Mouse (Mus musculus) liver, embryonic 16.5 days (tissue): ENCODE results near the gene Plcb4. TPM values are rescaled to one million over a fixed set of nuclear protein-coding genes. Genes with fewer than 3 reads are reported as not detected.
"Not testable (repeated sequence)": the region's sequence is repeated elsewhere in the genome, so short reads cannot be mapped to it uniquely, and the experiment has no call there.

Experiments used
- ATAC-seq: fragments of 200-750 bp; cut with Nextera tagmentation; 2 replicates; pipeline ENCODE4 v1.8.0; 2017; ENCODE audit warnings: low read depth, mild to moderate bottlenecking, moderate number of reproducible peaks, moderate library complexity
- H3K27ac ChIP-seq: fragments of 300-500 bp; sonication (generic); 2 replicates; pipeline ENCODE4 v1.5.1; 2014; ENCODE audit warnings: mild to moderate bottlenecking, low read length
- H3K27me3 ChIP-seq: fragments of 300-500 bp; sonication (generic); 2 replicates; pipeline ENCODE4 v1.6.1; 2014; ENCODE audit warnings: low read depth, low read length, mixed read lengths; ENCODE audit not compliant: control insufficient read depth, insufficient read depth
- H3K36me3 ChIP-seq: fragments of 300-500 bp; sonication (generic); 2 replicates; pipeline ENCODE4 v1.6.1; 2014; ENCODE audit warnings: mild to moderate bottlenecking; ENCODE audit not compliant: control insufficient read depth, insufficient read depth
- H3K4me1 ChIP-seq: fragments of 300-500 bp; sonication (generic); 2 replicates; pipeline ENCODE4 v1.6.1; 2014; ENCODE audit warnings: low read depth, low read length, mixed read lengths; ENCODE audit not compliant: control insufficient read depth
- H3K4me2 ChIP-seq: fragments of 300-500 bp; sonication (generic); 2 replicates; pipeline ENCODE4 v1.6.1; 2014; ENCODE audit warnings: low read depth, low read length, mixed read lengths
- H3K4me3 ChIP-seq: fragments of 300-500 bp; sonication (generic); 2 replicates; pipeline ENCODE4 v1.5.1; 2014; ENCODE audit warnings: low read depth, mild to moderate bottlenecking, low read length
- H3K9ac ChIP-seq: fragments of 300-500 bp; sonication (generic); 2 replicates; pipeline ENCODE4 v1.6.1; 2014; ENCODE audit warnings: low read depth, low read length
- H3K9me3 ChIP-seq: fragments of 300-500 bp; sonication (generic); replicated peaks from 2 replicates; pipeline ENCODE4 v1.6.1; 2016; ENCODE audit warnings: low read length; ENCODE audit not compliant: control insufficient read depth
- WGBS: fragments of 180-500 bp; shearing (Covaris S2); extraction: QIAGEN DNeasy Blood & Tissue Kit; methylation state at CpG from one replicate; pipeline ENCODE4 v1.1.7; 2014; ENCODE audit not compliant: insufficient replicate concordance; 5-methylcytosine and 5-hydroxymethylcytosine counted together
- polyA plus RNA-seq: library from polyadenylated mRNA; unstranded; fragments of >200 nt; fragmentation: Nextera tagmentation; extraction: Ambion mirVana; gene quantifications from 2 replicates; pipeline ENCODE4 v1.2.1, GENCODE M21; 2015

Gene Plcb4
- polyA plus RNA-seq, 1 experiment from 2014 or later = 2.3 TPM

DNA sequence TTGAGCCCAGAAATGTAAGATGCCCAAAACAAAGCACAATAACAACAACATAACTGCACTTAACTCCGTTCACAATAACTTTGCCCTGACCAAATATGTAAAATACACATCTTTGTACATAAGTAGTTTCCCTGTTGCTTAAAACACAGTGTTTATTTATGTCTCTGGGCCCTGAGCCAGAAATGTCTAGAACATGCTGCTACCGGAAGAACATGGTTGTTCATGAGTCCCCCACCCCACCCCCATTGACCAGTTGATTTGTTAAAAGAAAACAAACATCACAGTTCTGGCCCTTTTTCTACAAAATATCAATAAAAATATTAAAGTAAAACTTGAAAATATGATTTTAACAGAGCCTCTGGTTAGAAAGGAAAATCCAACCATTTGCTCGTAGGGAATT lies 49.6 kb downstream of the Plcb4 start:
- H3K27ac ChIP-seq = no peak overlapping the region
- WGBS = 59% methylated on average over 3 of the region's 3 CpGs
- H3K4me2 ChIP-seq = no peak overlapping the region
- H3K9ac ChIP-seq = no peak overlapping the region
- H3K4me3 ChIP-seq = no peak overlapping the region
- no peaks in the 10 kb centered on the region for H3K27me3 ChIP-seq
- H3K36me3 ChIP-seq = no peaks in the 10 kb centered on the region
- H3K9me3 ChIP-seq = no peaks in the 10 kb centered on the region
- no peak for ATAC-seq
- H3K4me1 ChIP-seq = no peaks in the 10 kb centered on the region

DNA sequence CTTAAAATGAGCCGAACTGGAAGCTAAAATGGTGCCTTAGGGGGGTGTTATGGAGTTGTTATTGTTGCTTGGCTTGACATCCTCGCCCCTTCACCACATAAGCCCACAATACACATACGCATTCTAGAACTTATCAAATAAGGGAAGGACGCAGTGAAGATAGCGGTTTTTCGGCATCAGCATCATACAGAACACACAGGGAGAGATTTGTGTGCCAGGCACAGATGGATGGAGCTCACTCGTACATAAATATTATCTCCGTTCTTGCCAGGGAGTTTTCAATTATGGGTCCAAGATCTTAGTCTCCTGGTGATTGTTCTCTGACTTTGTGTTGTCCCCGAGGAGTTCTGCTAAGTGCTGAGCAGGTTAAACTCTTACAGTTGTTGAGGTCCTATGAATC lies 50.0 kb downstream of the Plcb4 start:
- Histone ChIP-seq H3K9me3 (no peaks in the 10 kb centered on the region), H3K36me3 (no peaks in the 10 kb centered on the region), H3K4me3 (no peak overlapping the region), H3K27me3 (no peaks in the 10 kb centered on the region), H3K4me2 (no peak overlapping the region), H3K9ac (no peak overlapping the region), H3K4me1 (no peaks in the 10 kb centered on the region), H3K27ac (no peak overlapping the region)
- 60% methylated on average over 9 of the region's 9 CpGs for WGBS
- no peak for ATAC-seq

DNA sequence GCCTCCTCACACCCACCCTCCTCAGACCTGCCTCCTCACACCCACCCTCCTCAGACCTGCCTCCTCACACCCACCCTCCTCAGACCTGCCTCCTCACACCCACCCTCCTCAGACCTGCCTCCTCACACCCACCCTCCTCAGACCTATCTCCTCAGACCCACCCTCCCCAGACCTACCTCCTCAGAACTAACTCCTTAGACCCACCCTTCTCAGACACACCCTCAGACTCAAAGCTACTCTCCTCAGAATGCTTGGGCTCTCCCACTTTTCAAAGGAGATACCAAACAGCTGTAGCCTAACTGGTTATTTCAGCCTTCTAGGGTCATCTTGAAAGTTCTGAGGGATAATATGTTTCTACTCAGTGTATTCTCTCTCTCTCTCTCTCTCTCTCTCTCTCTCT lies 50.9 kb downstream of the Plcb4 start:
- not testable (repeated sequence) for H3K4me3 ChIP-seq, H3K27ac ChIP-seq, H3K9me3 ChIP-seq, H3K36me3 ChIP-seq, H3K4me2 ChIP-seq, H3K9ac ChIP-seq, ATAC-seq, H3K4me1 ChIP-seq, H3K27me3 ChIP-seq

DNA sequence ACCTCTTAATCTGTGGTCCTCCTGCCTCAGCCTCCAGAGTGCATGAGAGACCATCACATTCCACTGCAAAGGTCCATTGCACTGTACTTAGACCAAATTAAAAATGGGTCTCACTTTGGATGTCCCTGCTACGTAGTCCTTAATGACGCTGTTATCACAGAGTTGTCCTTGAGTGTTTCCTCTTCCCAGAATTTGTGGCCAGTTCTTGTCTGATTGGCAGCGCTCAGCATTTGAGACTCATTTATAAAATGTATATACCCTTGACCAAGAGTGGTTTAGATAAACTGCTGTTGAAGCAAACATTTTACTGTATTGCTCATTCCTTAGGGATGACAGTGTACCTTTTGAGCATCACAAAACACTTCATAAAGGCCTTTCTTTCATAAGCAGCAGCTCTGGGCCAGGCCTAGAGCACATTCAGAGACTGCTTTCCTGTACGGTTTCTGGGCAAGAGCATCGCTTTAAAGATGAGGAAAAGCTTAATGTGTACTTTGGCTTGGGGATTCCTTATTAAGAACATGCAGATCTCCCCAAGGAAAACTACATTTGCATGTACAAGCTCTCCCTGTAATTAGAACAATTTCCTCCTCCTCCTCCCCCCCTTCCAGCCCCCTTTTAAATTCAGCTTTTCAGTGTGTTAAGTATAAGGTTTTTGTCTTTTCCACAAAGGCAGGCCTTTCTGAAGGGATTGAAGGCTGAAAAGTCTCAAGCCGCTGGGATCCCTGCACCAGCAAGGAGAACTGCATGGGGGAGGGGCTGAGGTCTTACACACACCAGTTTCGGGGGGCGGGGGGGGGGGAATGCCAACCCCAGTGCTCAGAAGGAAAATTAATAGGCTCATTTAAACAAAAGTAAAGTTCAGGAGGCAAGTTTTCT lies 52.5 kb downstream of the Plcb4 start:
- no peak overlapping the region for H3K27ac ChIP-seq
- H3K4me1 ChIP-seq = no peaks in the 10 kb centered on the region
- no peak overlapping the region for H3K4me3 ChIP-seq
- no peaks in the 10 kb centered on the region for H3K9me3 ChIP-seq
- no peaks in the 10 kb centered on the region for H3K36me3 ChIP-seq
- no peak overlapping the region for H3K9ac ChIP-seq
- ATAC-seq = no peak
- no peaks in the 10 kb centered on the region for H3K27me3 ChIP-seq
- H3K4me2 ChIP-seq = no peak overlapping the region
- WGBS = 43% methylated on average over 8 of the region's 8 CpGs

DNA sequence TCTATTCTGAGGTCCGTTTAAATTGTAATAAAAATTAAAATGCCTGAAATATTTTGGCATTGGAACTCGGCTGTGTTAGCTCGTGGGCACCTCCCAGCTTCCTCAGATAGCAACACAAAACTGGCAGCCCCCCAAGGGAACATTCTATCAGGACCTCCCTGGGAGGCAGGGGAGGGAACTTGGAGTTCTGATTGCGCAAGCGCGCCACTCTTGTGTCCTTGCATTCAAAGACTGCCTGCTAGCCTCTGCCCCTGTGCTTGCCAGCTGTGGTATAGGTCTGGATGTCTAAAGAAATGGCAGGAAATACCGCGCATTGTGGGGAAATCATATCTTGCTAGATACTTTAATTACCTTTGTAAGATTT lies 53.1 kb downstream of the Plcb4 start:
- Histone ChIP-seq H3K36me3 (no peaks in the 10 kb centered on the region), H3K4me2 (no peak overlapping the region), H3K4me3 (no peak overlapping the region), H3K27me3 (no peaks in the 10 kb centered on the region), H3K4me1 (no peaks in the 10 kb centered on the region), H3K9ac (no peak overlapping the region), H3K27ac (no peak overlapping the region), H3K9me3 (no peaks in the 10 kb centered on the region)
- no peak for ATAC-seq
- WGBS = 26% methylated on average over 8 of the region's 8 CpGs

DNA sequence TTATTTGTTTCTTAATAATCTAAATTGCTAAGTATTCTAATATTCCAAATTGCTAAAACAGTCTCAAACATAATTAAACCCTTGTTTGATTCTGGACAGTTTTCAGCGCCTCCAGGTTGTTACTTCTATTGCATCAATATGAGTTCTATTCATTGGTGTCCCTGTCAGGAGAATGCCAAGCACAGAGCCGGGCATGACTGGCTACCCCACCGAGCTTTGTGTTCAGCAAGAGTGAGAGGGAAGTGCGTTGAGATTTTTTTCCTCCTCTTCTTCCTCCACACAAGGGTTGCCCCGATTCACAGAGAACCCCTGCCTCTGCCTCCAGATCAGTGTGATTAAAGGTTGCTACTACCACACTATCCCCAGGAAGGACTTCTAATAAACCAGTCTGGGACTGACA lies 53.5 kb downstream of the Plcb4 start:
- Histone ChIP-seq H3K9me3 (no peaks in the 10 kb centered on the region), H3K4me3 (no peak overlapping the region), H3K36me3 (no peaks in the 10 kb centered on the region), H3K4me2 (no peak overlapping the region), H3K27ac (no peak overlapping the region), H3K4me1 (no peaks in the 10 kb centered on the region), H3K27me3 (no peaks in the 10 kb centered on the region), H3K9ac (no peak overlapping the region)
- no peak for ATAC-seq
- 37% methylated on average over 5 of the region's 5 CpGs for WGBS

DNA sequence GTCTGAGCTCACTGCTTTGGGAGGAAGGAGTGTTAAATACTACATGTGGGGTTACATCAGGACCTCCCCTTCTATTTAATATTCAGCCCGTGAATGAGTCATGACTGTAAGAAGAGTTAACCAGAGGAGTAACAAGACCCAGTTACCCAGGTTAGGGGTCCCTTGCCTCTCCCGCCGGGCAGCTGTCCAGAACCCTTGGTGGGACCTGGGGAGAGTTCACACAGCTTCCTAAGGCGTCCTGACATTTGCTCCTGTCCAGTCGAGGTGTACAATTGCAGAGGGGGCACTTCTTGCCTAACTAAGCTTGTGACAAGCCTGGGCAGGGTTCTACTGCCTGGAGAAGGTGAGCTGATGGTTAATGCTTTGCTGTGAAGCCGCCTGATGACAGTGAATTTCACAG lies 54.1 kb downstream of the Plcb4 start:
- 53% methylated on average over 6 of the region's 6 CpGs for WGBS
- Histone ChIP-seq H3K9ac (no peak overlapping the region), H3K4me2 (no peak overlapping the region), H3K4me3 (no peak overlapping the region), H3K27me3 (no peaks in the 10 kb centered on the region), H3K27ac (no peak overlapping the region), H3K9me3 (no peaks in the 10 kb centered on the region), H3K36me3 (no peaks in the 10 kb centered on the region), H3K4me1 (no peaks in the 10 kb centered on the region)
- ATAC-seq = no peak

DNA sequence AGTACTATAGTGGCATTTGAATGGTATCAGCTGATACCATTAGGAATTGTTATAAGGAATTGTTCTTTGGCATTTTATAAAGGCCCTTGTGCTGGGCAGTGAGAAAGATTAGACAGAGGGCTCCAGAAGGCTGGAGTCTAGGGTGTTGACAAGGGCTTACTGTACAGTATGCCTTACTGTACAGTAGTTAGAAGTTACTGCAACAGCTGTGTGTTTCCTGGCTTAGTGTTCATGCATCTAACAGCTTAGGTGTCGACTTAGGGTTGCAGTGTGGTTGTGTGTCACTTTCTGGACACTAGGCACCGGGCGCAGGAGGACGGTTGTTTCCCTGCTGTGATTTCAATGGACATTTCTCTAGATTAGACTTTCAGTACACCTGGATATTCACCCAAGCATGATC lies 57.4 kb downstream of the Plcb4 start:
- Histone ChIP-seq H3K36me3 (no peaks in the 10 kb centered on the region), H3K4me2 (no peak overlapping the region), H3K27ac (no peak overlapping the region), H3K9ac (no peak overlapping the region), H3K4me3 (no peak overlapping the region), H3K27me3 (no peaks in the 10 kb centered on the region), H3K9me3 (no peaks in the 10 kb centered on the region), H3K4me1 (no peaks in the 10 kb centered on the region)
- ATAC-seq = no peak
- 65% methylated on average over 4 of the region's 4 CpGs for WGBS

DNA sequence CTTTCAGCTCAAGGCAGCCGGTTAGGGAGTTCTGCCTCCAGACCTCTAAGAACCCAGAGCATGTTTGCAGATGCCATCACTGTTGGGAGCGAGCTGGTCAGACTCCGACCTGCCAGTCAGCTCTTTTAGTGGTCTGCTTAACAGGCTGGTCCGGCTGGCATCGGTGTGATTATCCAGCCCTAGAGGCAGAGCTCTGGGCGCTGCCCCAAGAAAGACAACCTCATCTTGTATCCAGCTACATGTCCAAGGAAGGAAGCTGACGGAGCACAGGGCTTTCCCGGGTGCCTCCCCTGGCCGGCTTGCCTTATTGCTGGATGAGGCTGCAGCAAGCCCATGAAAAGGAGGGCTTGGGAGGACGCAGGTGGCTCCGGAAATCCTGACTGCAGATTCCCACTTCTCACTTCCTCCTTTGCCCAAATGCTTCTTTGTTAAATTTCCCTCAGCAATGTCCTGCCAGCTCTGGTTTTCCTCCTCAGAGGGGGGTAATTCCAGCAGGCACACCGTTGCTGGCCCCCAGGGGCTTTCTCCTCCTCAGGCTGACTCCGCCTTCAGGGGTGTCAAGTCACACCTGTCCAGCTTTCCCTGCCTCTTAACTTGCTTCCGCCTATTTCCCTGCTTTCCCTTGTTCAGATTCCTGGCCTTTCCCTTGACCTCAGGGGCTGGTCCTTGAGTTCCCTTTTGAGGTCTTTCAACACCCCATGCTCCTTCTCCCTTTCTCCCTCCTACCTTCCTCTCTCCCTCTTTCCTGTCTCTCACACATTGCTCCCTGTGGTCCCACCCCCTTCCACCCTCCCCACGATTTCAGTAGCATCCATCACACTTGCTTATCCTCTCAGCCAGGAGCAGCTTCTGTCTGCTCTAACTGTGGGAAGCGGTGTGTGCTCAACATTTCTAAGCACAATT lies 58.7 kb downstream of the Plcb4 start:
- Histone ChIP-seq H3K9ac (no peak overlapping the region), H3K4me3 (no peak overlapping the region), H3K4me2 (no peak overlapping the region), H3K27me3 (no peaks in the 10 kb centered on the region), H3K4me1 (no peaks in the 10 kb centered on the region), H3K9me3 (no peaks in the 10 kb centered on the region), H3K27ac (no peak overlapping the region), H3K36me3 (no peaks in the 10 kb centered on the region)
- ATAC-seq = no peak
- 30% methylated on average over 16 of the region's 16 CpGs for WGBS
